Mouse (Mus musculus) Patski (cell line): ENCODE data around the gene Mtmr11. TPM values are rescaled to one million over a fixed set of nuclear protein-coding genes. Genes with fewer than 3 reads are reported as not detected.
A peak's percentile ranks its signal among the peaks of the same experiment; 100 is the strongest.

Experiments used
- ATAC-seq: fragments of 100-300 bp; one replicate; pipeline ENCODE4 v1.8.0; 2021
- CTCF ChIA-PET: fragments of 350-600 bp; sonication (Branson Sonifier 250); formaldehyde crosslinking; loops from one replicate; lab custom pipeline; 2022; ENCODE audit warnings: inconsistent platforms; lab: Charles Lee
- POLR2A ChIA-PET: fragments of 350-600 bp; sonication (Branson Sonifier 250); formaldehyde crosslinking; loops from one replicate; lab custom pipeline; 2022; ENCODE audit warnings: antibody characterized with exemption, inconsistent platforms; lab: Charles Lee
- DNase-seq: peaks from one replicate; pipeline ENCODE4 v3.0.0-alpha.2; 2011; ENCODE audit warnings: low read depth, low spot score
- H3K27me3 ChIP-seq: fragments of 371-371 bp; one replicate; pipeline ENCODE4 v1.5.1; 2021
- CTCF ChIP-seq: fragments of 100-300 bp; IDR thresholded peaks from one replicate; pipeline ENCODE4 v1.5.1; 2021
- in situ Hi-C: fragments of 300-500 bp; cut with MboI; formaldehyde crosslinking; loops from 3 replicates; pipeline ENCODE4 v1.11.1; 2018; ENCODE audit warnings: low pct_unique_long_range_greater_than_20kb, mixed read lengths
- polyA plus RNA-seq: library from polyadenylated mRNA; unstranded; gene quantifications from one replicate; pipeline ENCODE4 v1.2.3, GENCODE M21; 2021

Mtmr11 gene
- polyA plus RNA-seq = 104 TPM

DNA sequence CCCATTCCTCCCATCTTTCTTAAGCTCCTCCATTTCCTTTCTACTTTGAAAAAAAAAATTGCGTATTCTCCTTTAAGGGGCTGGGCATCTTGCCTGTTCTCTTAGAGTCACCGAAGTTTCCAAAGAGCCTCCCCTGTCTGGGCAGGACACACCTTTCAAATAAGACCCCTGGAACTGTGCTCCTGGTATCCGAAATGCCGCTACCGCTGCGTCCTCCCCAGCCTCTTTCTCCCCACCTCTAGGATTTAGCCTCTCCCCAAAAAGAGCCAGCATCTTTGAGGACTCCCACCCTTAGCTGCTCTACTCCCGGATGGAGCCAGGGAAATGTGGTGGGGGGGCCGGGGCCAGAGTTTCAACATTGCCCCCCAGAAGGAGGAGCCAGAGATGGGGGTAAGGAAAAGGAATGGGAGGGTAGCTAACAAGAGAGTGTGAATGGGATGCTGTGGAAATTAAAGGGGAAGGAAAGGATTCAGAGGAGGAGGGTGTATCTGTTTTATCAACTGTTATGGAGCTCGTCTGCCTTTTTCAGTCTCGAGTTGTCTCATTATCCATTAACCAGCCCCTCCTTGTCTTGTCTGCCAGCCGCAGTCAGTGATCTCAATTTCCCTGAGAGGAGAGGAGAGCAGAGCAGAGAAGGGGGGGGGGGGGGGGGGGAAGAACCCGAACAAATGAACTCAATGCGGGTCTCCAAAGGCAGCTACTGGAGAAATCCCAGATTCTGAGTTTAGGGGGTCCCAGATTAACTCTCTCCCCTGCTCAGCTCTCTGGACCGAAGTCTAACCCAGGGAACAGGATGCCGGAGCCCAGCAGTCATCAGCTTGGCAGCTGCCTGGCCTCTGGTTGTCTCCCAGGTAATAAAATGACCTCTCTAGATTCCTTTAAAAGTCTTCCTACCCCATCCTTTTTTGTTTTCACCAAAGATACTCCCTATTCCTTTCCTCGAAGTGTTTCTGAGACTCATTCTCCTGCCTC is at the start of gene Mtmr11:
TSS of gene Mtmr11 (plus strand) at position 136 of the 972 bp plus-strand sequence.
- H3K27me3 ChIP-seq = no peaks in the 10 kb centered on the region
- ATAC-seq (peak; percentile 47), DNase-seq (peak; percentile 57)
- in situ Hi-C loops = loop anchor here (10.0 kb wide), 1 partner anchor 497 kb away; no protein-coding TSS in a partner anchor
- ChIA-PET CTCF (interaction anchor here (0.9 to 4.3 kb wide), 15 partner anchors 10 to 101 kb away, joined by 3 to 26 read pairs (median 5); partner anchors contain the start of genes Bola1, Hist2h2ab and Sf3b4), POLR2A (interaction anchor here (0.6 to 5.0 kb wide), 14 partner anchors 9 to 279 kb away, joined by 3 to 49 read pairs (median 6); partner anchors contain the start of genes Bola1, Hist2h2ab, Hist2h2ac and Hist2h2be)
- TF ChIP-seq CTCF = no peak

- ATAC-seq (no peak), DNase-seq (no peak)
- POLR2A ChIA-PET = interaction anchor here (0.8 to 1.6 kb wide), 2 partner anchors 9 to 11 kb away, joined by 4 read pairs; partner anchors contain the start of gene Otud7b
- TF ChIP-seq CTCF = no peak
- CTCF ChIA-PET = interaction anchor here (0.8 to 2.8 kb wide), 7 partner anchors 12 to 49 kb away, joined by 3 to 10 read pairs (median 4); no protein-coding TSS in a partner anchor
- no peaks in the 10 kb centered on the region for H3K27me3 ChIP-seq
- in situ Hi-C loops = no loop called here
Measured at GRCm38 (mm10) chr3:96113251-96113650, 48.6 kb upstream of the Mtmr11 start.

DNA sequence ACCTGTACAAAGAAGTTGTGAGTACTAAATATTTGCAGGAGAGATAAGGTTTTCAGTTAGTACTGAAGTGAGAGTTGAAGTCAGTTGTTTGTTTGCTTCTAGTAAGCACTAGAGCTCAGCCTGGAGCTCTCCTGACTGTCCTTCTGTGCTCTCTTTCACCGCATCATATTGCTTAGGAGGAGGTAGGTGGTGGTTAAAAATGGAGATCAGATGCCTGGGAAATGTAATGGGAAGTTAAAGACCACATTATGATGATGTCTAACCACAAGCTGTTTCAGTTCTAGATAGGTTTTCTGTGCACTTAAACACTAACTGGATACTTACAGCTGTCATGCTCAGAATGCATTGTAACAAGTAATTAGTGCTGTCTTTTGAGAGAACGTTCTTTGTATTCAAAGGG is 43.7 kb upstream of the Mtmr11 start:
- POLR2A ChIA-PET = interaction anchor here (0.8 to 1.8 kb wide), 3 partner anchors 12 to 43 kb away, joined by 3 to 5 read pairs (median 4); partner anchors contain the start of gene Mtmr11
- in situ Hi-C loops = no loop called here

DNA sequence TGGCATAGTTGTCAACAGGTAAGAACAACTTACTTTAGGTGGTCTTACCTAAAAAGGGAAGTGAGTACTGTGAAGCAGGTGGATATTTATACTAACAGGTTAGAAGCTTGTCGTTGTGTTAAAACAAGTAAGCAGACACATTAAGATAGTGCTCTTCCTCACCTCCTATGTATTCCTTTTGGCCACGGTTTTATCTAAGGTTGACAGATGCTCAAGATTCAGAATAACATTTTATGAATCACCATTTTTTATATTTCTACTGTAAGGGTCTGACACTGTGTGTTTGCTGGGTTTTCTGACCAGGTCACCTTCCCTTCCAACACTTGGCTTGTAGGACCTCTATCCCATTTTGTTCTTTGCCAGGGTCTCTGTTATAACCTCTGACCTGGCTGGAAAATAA is 43.1 kb upstream of the Mtmr11 start:
- no peaks in the 10 kb centered on the region for H3K27me3 ChIP-seq
- ChIA-PET CTCF (interaction anchor here (0.6 to 3.3 kb wide), 2 partner anchors 14 to 27 kb away, joined by 3 to 12 read pairs; no protein-coding TSS in a partner anchor), POLR2A (interaction anchor here (0.8 to 1.8 kb wide), 3 partner anchors 12 to 43 kb away, joined by 3 to 5 read pairs (median 4); partner anchors contain the start of gene Mtmr11)
- no peak for TF ChIP-seq CTCF
- in situ Hi-C loops = no loop called here
- ATAC-seq (no peak), DNase-seq (no peak)

More for the DNA sequence above, 43.7 kb upstream of the Mtmr11 start:
- CTCF ChIA-PET = no interaction called here
- DNase-seq (no peak), ATAC-seq (no peak)
- no peaks in the 10 kb centered on the region for H3K27me3 ChIP-seq
- TF ChIP-seq CTCF = no peak

- CTCF ChIA-PET = interaction anchor here (1.4 to 2.0 kb wide), 2 partner anchors 8 to 11 kb away, joined by 6 to 10 read pairs; no protein-coding TSS in a partner anchor
- no peak for DNase-seq
- in situ Hi-C loops = no loop called here
- H3K27me3 ChIP-seq = no peaks in the 10 kb centered on the region
- POLR2A ChIA-PET = interaction anchor here (0.7 to 1.5 kb wide), 2 partner anchors 10 to 11 kb away, joined by 3 to 4 read pairs; no protein-coding TSS in a partner anchor
- no peak for ATAC-seq
- TF ChIP-seq CTCF = no peak
Measured at GRCm38 (mm10) chr3:96124235-96124634, 37.6 kb upstream of the Mtmr11 start.

DNA sequence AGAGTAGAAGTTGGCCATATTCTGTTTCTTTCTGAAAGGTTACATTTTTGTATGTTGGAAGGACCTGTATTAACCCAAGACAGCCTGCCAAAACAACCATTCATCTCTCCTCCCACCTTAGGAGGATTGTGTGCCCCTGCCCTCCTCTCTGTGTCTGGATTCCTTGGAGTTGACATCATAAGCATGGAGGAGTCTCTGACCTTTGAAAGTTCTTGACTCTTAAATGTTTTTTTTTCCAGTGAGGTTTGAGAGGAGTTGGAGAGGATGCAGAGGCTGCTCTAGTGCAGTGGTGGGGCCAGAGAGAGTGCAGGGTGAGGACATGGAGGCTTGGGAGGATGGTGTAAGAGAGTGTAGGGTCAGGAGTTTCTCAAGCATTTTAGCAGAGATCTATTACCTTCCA is 33.7 kb upstream of the Mtmr11 start:
- no peak for DNase-seq
- in situ Hi-C loops = no loop called here
- peak; percentile 62 for ATAC-seq
- H3K27me3 ChIP-seq = no peaks in the 10 kb centered on the region
- no peak for TF ChIP-seq CTCF
- ChIA-PET POLR2A (interaction anchor here (0.6 kb wide), 1 partner anchor 8 kb away, joined by 3 read pairs; no protein-coding TSS in a partner anchor), CTCF (interaction anchor here (1.5 to 13.1 kb wide), 3 partner anchors 14 to 36 kb away, joined by 3 to 104 read pairs (median 3); no protein-coding TSS in a partner anchor)

GRCm38 (mm10) chr3:96132478-96132877 is 29.3 kb upstream of the Mtmr11 start:
- no peak for TF ChIP-seq CTCF
- no peaks in the 10 kb centered on the region for H3K27me3 ChIP-seq
- in situ Hi-C loops = no loop called here
- DNase-seq = no peak
- ChIA-PET POLR2A (no interaction called here), CTCF (interaction anchor here (0.8 to 13.1 kb wide), 10 partner anchors 9 to 75 kb away, joined by 3 to 104 read pairs (median 4); partner anchors contain the start of gene Vps45)
- no peak for ATAC-seq

- no peaks in the 10 kb centered on the region for H3K27me3 ChIP-seq
- in situ Hi-C loops = no loop called here
- DNase-seq = no peak
- ChIA-PET CTCF (interaction anchor here (0.8 to 13.1 kb wide), 13 partner anchors 8 to 86 kb away, joined by 3 to 104 read pairs (median 5); partner anchors contain the start of genes Bola1, Hist2h2ab and Otud7b), POLR2A (interaction anchor here (0.7 to 2.1 kb wide), 4 partner anchors 10 to 40 kb away, joined by 3 to 7 read pairs (median 3); partner anchors contain the start of gene Otud7b)
- ATAC-seq = peak; percentile 31
- no peak for TF ChIP-seq CTCF
Measured at GRCm38 (mm10) chr3:96133327-96133905, 28.4 kb upstream of the Mtmr11 start.

DNA sequence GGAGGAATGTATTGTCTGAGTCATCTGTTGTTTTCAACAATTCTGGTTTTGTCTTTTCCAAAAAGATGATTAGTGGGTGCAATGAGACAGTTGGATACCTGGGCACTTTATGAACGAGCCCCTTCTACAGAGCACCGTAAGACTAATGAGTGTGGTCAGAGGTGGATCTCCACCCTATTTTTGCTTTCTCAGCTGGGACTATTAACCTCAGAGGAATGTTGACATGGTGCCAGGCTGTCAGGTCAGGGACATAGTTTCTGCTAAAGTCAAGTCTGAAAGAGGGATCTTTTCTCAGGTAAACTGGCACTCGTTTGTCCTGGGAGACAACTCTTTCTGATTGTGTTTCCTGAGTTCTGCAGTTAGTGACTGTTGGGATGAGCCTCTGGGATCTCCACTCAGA is 26.8 kb upstream of the Mtmr11 start:
- POLR2A ChIA-PET = interaction anchor here (2.1 kb wide), 1 partner anchor 31 kb away, joined by 7 read pairs; the partner anchor contains the start of gene Otud7b
- DNase-seq (no peak), ATAC-seq (peak; percentile 44)
- CTCF ChIA-PET = interaction anchor here (1.0 to 13.1 kb wide), 5 partner anchors 9 to 69 kb away, joined by 3 to 104 read pairs (median 5); no protein-coding TSS in a partner anchor
- H3K27me3 ChIP-seq = no peaks in the 10 kb centered on the region
- no peak for TF ChIP-seq CTCF
- in situ Hi-C loops = no loop called here
